Mouse (Mus musculus) brain, adult 2 months (tissue): Measurements from ENCODE around the gene Acbd3.

ENCODE experiments used
- DNase-seq: peaks from one replicate; pipeline ENCODE4 v3.0.0; 2011; ENCODE audit warnings: low read depth, low spot score

The Acbd3 gene

DNA sequence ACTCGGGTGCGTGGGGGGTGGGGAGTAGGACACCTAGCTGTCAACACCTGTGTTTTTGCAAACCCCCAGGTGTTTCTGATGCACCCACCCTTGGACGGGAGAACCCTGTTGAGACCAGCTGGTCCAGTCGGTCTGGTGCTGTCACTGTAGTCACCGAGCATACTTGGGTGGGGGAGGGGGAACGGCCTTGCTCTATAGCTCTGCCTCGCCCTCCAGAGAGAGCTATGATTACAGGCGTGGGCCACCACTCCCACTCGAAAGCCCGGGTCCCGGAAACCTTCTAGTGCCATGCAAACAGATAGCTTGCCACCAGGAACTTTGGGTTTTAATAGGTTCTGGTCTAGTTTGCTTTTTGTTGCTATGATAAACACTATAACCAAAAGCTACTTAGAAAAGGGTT, 36.3 kb downstream of the Acbd3 start:
- DNase-seq: no peak

DNA sequence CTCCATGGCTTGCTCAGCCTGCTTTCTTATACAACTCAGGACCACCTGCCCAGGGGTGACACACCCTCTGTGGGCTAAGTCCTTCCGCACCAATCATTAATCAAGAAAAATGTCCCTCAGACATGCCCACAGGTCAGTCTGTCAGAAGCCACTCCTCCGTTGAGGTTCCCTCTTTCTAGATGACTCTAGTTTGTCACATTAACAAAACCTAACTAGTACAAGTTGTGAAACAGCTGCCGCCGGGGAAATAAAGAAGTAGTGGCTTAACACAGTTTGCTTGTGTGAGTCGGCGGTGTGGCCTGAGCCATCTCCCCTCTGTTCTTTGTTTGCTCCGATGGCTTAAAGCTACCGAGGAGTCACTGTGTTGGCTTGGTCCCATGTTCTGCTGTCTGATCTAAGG, 36.8 kb downstream of the Acbd3 start:
- DNase-seq: no peak

DNA sequence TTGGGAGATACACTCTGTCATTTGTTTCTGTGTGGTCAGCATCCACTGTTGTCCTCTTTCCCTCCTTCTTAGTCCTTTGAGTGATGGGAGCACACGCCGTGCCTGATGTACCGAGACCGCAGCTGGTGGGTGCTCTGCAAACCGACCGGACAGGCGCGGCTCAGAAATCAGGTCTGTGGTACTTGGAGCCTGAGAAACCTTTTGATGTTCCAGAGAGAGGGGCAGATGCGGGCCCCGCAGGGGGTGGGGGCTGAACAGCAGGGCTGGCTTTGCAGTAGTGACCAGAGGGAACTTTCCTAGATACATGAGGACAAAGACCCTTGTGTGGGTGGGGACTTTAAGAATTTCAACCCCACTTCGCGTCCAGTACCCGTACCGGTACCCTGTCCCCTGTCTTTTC, 37.5 kb downstream of the Acbd3 start:
- DNase-seq: no peak

DNA sequence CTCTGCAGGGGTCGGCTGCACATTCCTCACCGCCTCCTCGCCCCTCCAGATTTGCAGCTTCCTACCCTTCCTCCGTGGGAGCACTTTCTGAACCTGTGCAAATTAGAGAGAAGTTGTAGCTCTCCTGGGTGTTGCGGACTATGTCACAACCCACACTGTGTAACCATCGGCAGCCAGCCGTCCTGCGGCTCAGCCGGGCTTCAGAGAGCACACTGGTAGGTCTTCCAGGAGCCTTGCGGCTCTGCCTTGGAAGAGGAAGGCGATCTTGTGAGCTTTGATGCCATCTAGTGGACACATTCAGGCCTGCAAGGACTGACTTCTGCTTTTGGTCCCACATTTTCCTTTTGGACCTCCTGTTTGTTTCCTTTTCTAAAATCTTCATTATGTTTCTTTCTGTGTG, 38.0 kb downstream of the Acbd3 start:
- peak; percentile 95 for DNase-seq

DNA sequence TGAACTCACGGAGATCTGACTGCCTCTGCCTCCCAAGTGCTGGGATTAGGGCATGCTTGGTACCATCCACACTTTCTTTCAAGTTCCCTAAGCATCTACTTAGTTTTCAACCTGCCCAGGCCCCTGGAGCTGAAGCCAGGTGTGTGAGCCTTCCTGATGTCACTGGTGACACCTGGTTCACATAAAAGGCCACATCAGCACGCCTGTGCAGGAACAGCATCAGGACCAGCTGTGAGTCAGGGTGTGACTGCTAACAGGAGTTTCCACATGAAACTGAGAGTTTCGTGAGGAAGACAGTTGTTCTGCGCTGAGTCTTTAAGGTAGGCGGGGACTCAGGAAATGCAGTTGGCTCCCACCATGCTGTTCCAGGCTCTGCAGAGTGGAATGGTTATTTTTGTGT, 39.5 kb downstream of the Acbd3 start:
- no peak for DNase-seq

DNA sequence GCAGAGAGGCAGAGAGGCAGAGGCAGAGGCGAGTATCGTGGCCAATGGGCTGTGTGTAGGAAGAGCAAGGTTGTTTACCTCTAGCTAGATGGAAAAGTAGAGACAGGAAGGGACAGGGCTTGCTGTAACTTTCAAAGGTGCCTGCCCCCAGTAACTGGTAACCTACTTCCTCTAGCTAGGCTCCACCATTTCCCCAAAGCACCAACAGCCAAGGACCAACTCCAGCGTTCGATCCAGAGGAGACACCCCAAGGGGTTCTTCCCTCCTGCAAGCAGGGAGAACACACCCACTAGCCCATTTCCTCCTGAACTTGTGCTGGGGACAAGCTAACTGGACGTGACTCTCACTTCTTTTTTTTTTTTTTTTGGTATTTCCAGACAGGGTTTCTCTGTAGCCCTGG, 40.7 kb downstream of the Acbd3 start:
- DNase-seq: no peak

DNA sequence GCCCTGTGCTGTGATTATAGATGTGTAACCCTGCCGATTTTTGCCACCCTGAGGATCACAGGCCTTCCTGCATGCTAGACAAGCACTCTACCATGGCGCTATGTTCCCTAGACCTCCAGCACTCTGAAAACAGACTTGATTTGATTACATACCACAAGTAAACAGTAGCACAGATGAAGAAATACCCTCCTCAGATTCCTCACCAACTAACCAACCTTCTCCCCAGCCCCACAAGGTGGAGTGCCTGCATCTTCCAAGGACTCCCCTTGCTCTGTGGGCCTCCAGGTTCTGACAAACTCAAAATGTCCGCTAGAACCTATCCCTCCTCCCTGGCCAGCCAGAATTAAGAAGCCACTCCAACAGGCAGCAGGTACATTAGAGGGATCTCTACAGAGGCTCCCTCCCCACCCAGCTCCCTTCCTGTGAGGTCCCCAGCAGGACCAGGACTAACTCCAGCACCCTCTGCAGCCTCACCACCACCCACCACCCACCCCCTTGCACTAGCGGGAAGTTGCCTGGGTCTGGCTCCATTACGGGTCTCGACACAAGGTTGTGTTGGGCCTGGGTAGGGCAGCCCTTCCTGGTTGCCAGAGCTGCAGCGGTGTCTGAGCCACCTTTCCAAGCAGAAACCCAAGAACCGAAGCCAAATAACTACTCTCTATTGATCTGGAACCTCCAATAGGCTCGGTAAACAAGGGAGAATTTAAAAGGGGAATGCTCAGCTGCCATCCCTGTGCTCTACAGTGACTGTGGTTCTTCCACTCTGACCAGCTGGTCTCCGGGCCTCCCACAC, 41.9 kb downstream of the Acbd3 start:
- peak; percentile 22 for DNase-seq

DNA sequence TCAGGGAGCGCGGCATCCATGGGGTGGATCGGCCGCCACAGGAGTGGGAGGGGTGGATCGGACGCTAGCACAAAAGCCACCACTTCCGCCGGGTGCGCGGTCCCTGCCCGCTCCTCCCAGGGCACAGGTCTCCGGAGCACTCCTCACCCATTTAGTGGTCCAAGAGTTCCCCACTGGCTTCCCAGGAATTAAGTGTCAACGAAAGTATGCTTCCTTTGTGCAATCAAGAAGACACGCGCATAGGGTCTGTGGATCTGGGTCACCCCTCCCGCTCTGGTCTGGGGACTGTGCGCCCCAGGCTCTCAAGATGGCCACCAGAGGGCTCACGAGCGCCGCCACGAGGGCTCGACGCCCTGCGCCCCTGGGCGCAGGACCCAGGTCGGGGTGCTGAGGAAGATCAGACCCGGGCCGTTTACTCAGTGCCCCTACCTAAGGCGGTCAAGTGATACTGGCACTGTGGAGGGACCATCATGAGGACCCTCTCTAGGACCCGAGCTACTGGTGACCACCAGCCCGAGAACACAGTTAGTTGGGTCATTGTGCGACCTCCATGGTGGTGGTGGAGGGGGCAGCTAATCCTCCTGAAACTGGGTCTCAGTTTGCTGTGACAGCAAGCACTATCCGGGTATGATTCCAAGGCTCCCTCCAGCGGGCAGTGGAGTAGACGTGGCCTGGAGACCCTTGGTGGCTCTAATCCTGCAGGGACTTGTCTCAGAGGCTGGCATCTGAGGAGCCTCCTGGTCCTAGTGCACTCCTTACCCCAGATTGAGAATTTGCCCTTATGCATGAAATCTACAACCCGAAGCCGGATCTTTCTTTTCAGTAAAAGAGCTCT, 42.7 kb downstream of the Acbd3 start:
- peak; percentile 86 for DNase-seq

DNA sequence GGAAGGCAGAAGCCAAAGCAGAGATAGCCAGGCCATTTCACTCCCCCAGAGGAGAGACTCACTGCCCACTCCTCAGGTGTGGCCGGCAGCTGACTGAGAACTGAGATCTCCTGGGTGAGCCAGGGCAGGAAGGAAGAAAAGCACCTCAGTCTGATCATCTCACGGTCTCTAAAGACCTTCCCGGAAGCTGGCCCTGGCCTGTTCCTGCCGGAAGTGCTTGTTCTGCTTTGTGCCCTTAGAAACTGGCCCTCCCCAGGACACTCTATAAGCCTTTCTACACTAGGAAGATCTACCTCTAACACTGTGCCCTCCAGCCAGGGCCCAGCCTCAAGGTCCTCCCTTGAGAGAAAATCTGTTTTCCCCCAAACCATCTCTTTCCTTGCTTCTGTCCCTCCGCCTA, 45.5 kb downstream of the Acbd3 start:
- DNase-seq: no peak

DNA sequence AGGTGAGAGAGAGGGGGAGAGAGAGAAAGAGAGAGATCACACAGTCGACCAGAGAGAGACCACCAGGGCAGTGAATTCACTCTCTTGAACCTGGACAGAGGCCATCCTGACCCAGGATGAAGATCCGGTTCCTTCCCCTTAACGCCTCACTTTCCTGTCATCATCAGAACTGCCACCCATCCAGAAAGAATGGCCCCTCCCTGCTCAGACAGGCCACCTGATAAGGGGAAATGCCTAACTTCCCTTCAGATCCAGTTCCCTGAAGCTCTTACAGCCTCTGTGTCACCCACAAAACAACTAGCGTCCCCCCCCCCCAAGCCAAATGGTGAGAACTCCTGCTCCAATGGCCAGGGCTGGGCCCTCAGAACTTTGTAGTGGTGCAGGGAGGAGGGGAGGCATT, 45.9 kb downstream of the Acbd3 start:
- no peak for DNase-seq

DNA sequence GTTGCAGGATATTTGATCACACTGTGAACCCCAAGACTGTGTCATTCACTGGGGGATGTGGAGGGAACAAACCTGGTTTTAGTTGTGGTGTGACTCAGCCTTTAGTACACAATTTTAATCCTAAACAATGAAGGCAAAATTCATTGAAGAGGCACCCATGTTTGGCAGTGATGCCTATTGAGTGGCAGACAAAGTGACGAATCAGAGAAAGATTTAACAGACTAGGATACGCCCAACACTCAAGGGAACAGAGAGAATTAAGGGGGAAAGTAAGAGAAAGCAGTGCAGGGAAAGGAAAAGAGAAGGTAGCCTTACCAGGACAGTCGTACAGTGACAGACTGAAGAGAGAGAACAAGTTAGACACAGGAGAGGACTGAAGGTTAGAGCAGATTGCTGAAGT, 46.4 kb downstream of the Acbd3 start:
- DNase-seq: no peak

DNA sequence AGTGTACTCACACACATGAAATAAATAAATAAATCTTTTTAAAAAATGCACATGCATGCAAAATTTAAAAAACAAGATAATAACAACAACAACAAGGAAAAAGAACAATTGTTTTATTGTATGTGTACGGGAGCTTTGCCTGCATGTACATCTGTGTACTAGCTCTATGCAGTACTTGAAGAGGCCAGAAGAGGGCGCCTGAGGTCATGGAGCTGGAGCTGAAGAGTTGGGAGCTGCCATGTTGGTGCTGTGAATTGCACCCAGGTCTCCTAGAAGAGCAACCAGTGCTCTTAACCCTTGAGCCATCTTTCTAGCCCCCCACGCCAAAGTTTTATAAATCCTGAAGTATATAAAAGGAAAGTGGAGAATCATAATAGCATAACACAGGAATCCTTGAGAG, 48.8 kb downstream of the Acbd3 start:
- DNase-seq: peak; percentile 34

DNA sequence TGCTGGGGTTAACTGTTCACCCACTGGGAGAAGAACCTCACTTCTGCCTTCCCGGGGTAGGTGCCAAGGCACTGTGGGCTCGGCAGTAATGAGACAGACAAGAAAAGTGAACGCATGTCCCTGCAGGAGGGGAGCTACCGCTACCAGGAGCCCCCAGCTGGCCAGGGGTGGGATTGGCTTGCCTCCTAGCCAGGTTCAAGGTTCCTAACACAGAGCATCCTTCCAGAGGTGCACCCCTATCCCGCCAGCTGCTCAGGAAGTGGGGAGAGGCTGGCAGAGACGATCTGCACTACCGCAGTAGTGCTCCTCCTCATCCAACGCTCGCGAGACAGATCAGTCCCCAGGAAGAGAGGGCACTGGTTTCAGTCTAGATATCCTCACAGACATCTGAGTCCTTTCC, 49.5 kb downstream of the Acbd3 start:
- DNase-seq: no peak

DNA sequence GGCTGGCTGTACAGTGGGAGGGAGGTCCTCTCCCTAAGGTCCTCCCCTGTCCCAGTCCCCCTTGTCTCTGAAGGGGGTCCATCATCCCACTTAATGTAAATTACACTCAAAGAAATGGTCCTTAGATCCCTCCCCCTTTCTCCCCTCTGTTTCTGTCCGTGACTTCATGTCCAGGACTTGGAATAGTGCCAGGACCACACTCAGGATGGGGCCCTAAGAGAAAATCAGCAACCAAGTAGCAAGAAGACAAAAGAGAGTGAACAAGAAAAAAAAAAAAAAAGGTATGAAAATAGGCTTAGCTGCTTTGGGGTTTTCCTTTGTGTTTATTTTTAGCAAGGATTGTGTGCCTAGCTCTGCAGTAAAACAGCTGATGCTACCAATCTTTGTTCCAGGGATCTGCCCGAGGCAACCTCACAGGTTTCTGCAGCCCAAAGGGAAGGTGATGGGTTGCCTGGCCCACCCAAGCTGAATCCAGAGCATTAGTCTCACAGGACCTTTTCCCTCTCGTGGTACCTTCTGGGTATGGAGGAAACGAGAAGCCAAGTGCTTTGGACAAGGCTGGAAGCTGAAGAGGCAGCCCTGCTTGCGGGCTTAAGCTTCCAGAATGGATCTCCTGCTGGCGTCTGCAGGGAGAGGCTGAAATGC, 50.1 kb downstream of the Acbd3 start:
- peak; percentile 43 for DNase-seq

DNA sequence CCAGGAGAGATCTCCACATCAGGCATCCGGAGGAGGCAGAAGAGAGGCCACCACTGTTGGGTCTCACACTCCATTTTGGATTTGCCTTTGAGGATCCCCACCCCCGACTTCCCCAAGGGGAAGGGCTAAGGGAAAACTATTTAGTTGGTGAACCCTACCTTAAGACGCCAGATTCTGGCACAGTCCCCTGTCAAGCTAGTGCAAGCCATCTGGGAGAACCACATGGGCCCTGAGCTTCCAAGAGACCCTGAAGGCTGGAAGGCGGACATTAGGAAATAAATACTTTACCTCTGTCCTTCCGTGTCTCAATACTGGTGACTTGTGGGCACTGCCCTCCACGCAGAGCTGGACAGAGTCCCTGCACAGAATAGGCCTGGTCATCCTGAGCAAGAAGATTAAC, 50.7 kb downstream of the Acbd3 start:
- DNase-seq: no peak

DNA sequence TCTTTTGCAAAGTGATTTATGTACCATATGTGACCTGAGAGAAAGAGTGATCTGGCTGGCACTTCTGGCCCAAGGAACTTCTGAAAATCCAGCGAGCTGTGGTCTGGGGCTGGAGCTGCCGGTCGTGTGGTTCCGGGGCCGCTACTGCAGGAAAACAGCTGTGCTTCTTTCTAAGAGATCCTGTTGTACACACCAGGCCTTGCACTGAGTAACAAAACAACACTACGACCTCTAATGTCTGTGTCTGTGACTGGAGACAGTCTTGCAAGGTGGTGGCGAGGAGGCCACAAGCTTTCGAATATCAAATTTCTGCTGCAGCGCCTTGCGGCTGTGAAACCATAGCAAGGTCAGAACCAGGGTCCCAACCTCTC, 51.4 kb downstream of the Acbd3 start:
- DNase-seq: no peak

DNA sequence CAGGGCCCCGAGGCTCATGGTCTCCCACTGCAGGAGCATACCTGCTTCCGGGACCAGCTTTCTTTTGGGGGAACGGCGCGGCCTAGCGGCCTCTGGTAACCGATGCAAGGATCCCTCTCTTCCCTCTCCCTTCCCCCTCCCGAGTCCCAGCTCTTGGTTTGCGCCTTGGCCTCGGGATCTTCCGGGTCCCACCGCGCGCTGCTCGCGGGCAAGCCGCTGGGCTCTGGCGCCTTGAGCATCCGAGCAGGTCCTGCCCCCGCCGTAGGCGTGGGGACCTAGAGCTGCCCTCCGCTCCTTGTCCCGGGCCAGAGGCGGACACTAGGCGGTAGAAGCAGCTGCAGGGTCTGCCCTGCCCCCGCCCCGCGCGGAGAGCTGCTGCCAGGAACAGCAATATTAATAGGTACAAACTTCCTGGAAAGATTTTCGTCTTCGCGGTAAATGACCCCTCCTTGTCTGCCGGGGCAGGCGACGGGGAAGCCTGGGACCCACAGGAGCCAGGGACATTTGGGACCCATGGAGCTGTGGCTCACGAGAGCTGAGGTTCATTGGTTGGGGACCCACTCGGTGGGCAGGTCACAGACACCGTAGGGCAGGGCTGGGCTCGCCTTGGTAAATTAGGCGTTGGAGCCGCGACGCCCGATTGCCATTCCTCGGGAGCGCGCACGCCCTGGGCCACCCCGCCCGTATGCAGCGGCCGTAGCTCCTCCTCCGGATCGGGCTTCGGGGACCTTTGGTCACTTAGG, 52.0 kb downstream of the Acbd3 start:
- peak; percentile 96 for DNase-seq

DNA sequence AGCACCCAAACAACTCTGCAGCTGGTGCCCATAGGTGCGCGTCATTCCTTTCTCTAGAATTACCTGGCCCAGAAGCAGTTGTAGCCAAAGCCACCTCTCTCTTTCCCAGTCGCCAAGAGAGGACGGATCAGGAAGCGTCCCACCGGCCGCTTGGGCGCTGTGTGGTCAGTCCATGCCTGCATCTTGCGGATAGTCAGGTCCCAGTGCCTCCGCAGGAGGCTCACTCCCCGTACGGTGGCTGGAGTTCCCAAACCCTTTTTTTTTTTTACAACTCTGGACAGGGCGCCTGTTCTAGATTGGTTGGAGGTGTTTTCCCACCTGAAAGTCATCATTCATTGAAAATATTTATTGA, 52.5 kb downstream of the Acbd3 start:
- DNase-seq: no peak

DNA sequence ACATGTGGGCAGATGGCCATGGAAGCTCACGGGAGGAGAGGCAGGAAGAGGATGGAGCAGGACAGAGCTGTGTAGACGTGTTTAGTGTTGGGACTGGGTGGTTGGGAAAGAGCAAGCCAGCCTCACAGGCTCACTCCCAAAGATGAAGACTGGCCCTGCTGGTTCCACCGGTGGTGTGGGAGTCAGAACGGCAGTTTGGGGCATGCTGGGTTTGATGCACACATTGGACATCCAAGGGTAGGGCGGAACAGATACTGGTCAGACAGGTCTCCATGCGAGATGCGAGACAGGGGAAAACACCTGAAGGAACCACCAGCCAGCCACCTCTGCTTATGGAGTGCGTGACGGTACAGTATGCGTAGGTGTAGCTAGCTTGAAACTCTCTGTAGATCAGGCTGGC, 53.1 kb downstream of the Acbd3 start:
- DNase-seq: no peak

DNA sequence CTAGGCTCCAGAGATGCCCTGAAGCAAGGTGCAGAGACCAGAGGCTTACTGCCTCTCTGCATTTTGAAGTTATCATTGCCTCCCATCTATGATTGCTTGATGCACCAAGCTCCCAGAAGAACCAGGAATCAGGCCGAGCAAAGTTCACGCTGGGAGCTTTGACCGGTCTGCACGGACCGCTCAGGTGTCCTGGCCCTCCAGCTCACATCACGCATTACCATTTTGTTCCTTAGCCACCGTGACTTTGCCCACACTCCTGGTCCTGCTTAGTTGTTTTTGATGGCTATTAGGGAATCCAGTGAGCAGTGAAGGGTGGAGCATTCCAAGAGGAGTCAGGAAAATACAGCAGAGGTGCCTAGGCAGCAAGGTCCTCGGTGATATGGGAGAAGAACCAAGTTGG, 54.4 kb downstream of the Acbd3 start:
- no peak for DNase-seq

DNA sequence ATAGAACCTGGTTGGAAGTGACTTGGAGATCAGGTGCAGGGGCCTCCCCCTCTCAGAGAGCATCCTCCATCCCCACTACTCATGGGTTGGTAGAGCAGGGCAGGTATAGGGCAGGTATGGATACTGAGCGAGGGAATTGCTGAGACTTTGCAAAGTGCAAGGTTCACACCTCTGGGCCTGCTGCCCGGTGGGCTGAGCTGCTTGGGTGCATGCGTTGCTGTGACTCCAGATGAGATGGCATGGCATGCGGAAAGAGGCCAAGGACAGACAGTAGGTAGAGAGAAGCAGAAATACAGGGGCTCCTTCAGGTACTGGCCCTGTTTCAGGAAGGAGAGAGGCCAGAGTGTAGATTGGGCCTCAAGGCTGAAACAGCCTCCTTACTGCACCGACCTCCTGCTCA, 55.4 kb downstream of the Acbd3 start:
- DNase-seq: no peak

DNA sequence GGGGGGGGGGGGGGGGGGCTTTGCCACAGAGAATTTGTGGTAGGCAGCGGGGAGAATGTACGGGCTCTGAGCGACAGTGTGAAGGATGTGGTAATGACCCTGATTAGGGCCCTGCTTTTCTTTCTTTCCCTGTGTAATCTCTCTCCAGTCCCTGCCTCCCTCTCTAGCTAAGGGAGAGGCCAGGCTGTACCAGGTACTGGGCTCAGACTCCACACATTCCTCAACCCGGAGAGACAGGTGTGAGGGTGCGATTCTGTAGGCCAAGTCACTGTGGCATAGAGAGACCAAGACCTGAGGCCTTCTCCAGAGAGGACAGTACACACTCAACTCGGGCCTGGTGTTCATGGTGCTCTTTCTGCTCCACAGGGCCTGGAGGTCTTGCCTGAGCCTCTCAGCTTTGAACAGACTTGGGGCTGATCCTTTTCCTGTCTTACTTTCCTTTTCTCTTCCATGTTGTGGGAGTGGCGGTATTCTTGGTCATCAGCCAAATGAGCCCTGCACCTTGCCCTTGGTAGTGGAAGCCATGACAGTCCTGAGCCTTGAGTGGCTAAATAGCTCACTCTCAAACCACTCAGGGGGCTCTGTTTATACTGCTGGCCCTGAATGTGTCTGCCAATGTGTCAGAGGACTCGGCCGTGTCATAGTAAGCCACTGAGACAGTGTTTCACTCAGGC, 57.2 kb downstream of the Acbd3 start:
- no peak for DNase-seq
